Mouse (Mus musculus) CH12.LX (cell line): ENCODE measurements around the gene E130218I03Rik. TPM values are rescaled to one million over a fixed set of nuclear protein-coding genes. Genes with fewer than 3 reads are reported as not detected.

ENCODE experiments used
- DNase-seq: peaks from one replicate; pipeline ENCODE4 v3.0.0-alpha.2; 2013; ENCODE audit errors: extremely low read depth
- H3K27ac ChIP-seq: 2 replicates; pipeline ENCODE4 v1.5.1; 2012; ENCODE audit warnings: low read depth, mild to moderate bottlenecking, control low read depth, moderate library complexity; ENCODE audit not compliant: insufficient read depth
- H3K27me3 ChIP-seq: replicated peaks from 2 replicates; pipeline ENCODE3; 2012; ENCODE audit warnings: inconsistent platforms
- H3K36me3 ChIP-seq, 2 experiments: replicated peaks in 1 of 2; 2 replicates each; pipeline versions ENCODE3 to v1.6.1; 2012; ENCODE audit warnings: inconsistent platforms in 1 of 2, low read length in 1 of 2, mild to moderate bottlenecking in 1 of 2, mixed read lengths in 1 of 2, moderate library complexity in 1 of 2; ENCODE audit not compliant: control insufficient read depth in 1 of 2, insufficient read depth in 1 of 2
- H3K4me1 ChIP-seq, 2 experiments: 2 replicates each; pipeline ENCODE4 v1.6.1; 2012; ENCODE audit warnings: inconsistent platforms in 1 of 2, moderate library complexity in 1 of 2; ENCODE audit not compliant: insufficient read depth in 2 of 2, control insufficient read depth in 1 of 2
- H3K4me2 ChIP-seq: 2 replicates; pipeline ENCODE4 v1.6.1; 2012; ENCODE audit warnings: low read depth, mild to moderate bottlenecking, control low read depth; ENCODE audit not compliant: poor library complexity, insufficient read depth, severe bottlenecking
- H3K4me3 ChIP-seq, 3 experiments: fragments of 150-350 bp in 1 of 3; sonication (generic) in 1 of 3; replicated peaks in 1 of 3; 2 replicates each; pipeline versions ENCODE3 to v1.5.1; 2011 to 2012; ENCODE audit warnings: low read depth in 2 of 3, low read length in 2 of 3, mild to moderate bottlenecking in 2 of 3, moderate library complexity in 2 of 3, control low read depth in 1 of 3, improper control_type of control experiment in 1 of 3, inconsistent platforms in 1 of 3, mixed read lengths in 1 of 3; ENCODE audit not compliant: poor library complexity in 1 of 3
- H3K79me2 ChIP-seq: replicated peaks from 2 replicates; pipeline ENCODE4 v1.6.1; 2012; ENCODE audit warnings: mild to moderate bottlenecking, moderate library complexity; ENCODE audit not compliant: control insufficient read depth, poor library complexity, insufficient read depth, severe bottlenecking; ENCODE audit errors: extremely low read depth
- H3K9ac ChIP-seq: 2 replicates; pipeline ENCODE4 v1.6.1; 2012; ENCODE audit warnings: low read depth, mild to moderate bottlenecking, control low read depth, moderate library complexity; ENCODE audit not compliant: insufficient read depth
- H3K9me3 ChIP-seq: replicated peaks from 2 replicates; pipeline ENCODE3; 2012; ENCODE audit warnings: low read length, inconsistent platforms, mixed read lengths
- CTCF ChIP-seq, 2 experiments: IDR thresholded peaks in 1 of 2; conservative IDR thresholded peaks in 1 of 2; 2 replicates each; pipeline ENCODE4 v1.5.1; 2011 to 2012; ENCODE audit warnings: low read depth in 2 of 2, low read length in 2 of 2, improper control_type of control experiment in 1 of 2, inconsistent platforms in 1 of 2, mild to moderate bottlenecking in 1 of 2, moderate library complexity in 1 of 2
- E2F4 ChIP-seq: IDR thresholded peaks from 2 replicates; pipeline ENCODE4 v1.6.1; 2011; ENCODE audit warnings: low read depth, low read length, improper control_type of control experiment; ENCODE audit not compliant: insufficient replicate concordance
- ETS1 ChIP-seq: conservative IDR thresholded peaks from 2 replicates; pipeline ENCODE4 v1.6.1; 2012; ENCODE audit warnings: low read depth, mild to moderate bottlenecking, inconsistent platforms, low read length, improper control_type of control experiment, moderate library complexity
- GABPA ChIP-seq: IDR thresholded peaks from 2 replicates; pipeline ENCODE4 v1.6.1; 2012; ENCODE audit warnings: low read depth, low read length, improper control_type of control experiment, inconsistent platforms; ENCODE audit not compliant: insufficient replicate concordance
- HCFC1 ChIP-seq: IDR thresholded peaks from 2 replicates; pipeline ENCODE4 v1.6.1; 2012; ENCODE audit warnings: low read depth, mild to moderate bottlenecking, inconsistent platforms, low read length, improper control_type of control experiment
- IRF4 ChIP-seq: IDR thresholded peaks from 2 replicates; pipeline ENCODE4 v1.6.1; 2014; ENCODE audit warnings: low read depth, mild to moderate bottlenecking, inconsistent platforms, low read length, improper control_type of control experiment
- JUND ChIP-seq: conservative IDR thresholded peaks from 2 replicates; pipeline ENCODE4 v1.6.1; 2011; ENCODE audit warnings: low read depth, low read length, improper control_type of control experiment
- KAT2A ChIP-seq: IDR thresholded peaks from 2 replicates; pipeline ENCODE4 v1.6.1; 2012; ENCODE audit warnings: low read length, improper control_type of control experiment, inconsistent platforms; ENCODE audit not compliant: insufficient replicate concordance
- MAFK ChIP-seq: IDR thresholded peaks from 2 replicates; pipeline ENCODE4 v1.6.1; 2011; ENCODE audit warnings: low read length, improper control_type of control experiment; ENCODE audit not compliant: insufficient replicate concordance
- MAX ChIP-seq: IDR thresholded peaks from 2 replicates; pipeline ENCODE4 v1.6.1; 2011; ENCODE audit warnings: low read length, improper control_type of control experiment
- MYC ChIP-seq: IDR thresholded peaks from 2 replicates; pipeline ENCODE4 v1.6.1; 2011; ENCODE audit warnings: low read depth, mild to moderate bottlenecking, improper control_type of control experiment, low read length
- NELFE ChIP-seq: IDR thresholded peaks from 2 replicates; pipeline ENCODE4 v1.6.1; 2011; ENCODE audit warnings: low read depth, low read length, improper control_type of control experiment
- NRF1 ChIP-seq: IDR thresholded peaks from 2 replicates; pipeline ENCODE4 v1.6.1; 2014; ENCODE audit warnings: low read depth, mild to moderate bottlenecking, inconsistent platforms, low read length, improper control_type of control experiment, moderate library complexity
- PAX5 ChIP-seq: IDR thresholded peaks from 2 replicates; pipeline ENCODE4 v1.6.1; 2012; ENCODE audit warnings: low read length, inconsistent platforms, mixed read lengths
- POLR2A ChIP-seq: IDR thresholded peaks from 2 replicates; pipeline ENCODE4 v1.6.1; 2011; ENCODE audit warnings: low read depth, mild to moderate bottlenecking, improper control_type of control experiment, low read length
- POLR2AphosphoS2 ChIP-seq: IDR thresholded peaks from 2 replicates; pipeline ENCODE4 v1.6.1; 2011; ENCODE audit warnings: low read depth, low read length, improper control_type of control experiment
- RAD21 ChIP-seq: IDR thresholded peaks from 2 replicates; pipeline ENCODE4 v1.6.1; 2011; ENCODE audit warnings: low read depth, mild to moderate bottlenecking, low read length, improper control_type of control experiment, moderate library complexity
- RCOR1 ChIP-seq: conservative IDR thresholded peaks from 2 replicates; pipeline ENCODE4 v1.6.1; 2012; ENCODE audit warnings: low read depth, mild to moderate bottlenecking, inconsistent platforms, low read length, improper control_type of control experiment
- SMC3 ChIP-seq: IDR thresholded peaks from 2 replicates; pipeline ENCODE4 v1.6.1; 2011; ENCODE audit warnings: low read depth, low read length, improper control_type of control experiment
- TBP ChIP-seq: conservative IDR thresholded peaks from 2 replicates; pipeline ENCODE4 v1.6.1; 2011; ENCODE audit warnings: low read depth, low read length, improper control_type of control experiment
- USF1 ChIP-seq: IDR thresholded peaks from 2 replicates; pipeline ENCODE4 v1.6.1; 2014; ENCODE audit warnings: low read depth, mild to moderate bottlenecking, inconsistent platforms, low read length, improper control_type of control experiment
- USF2 ChIP-seq: conservative IDR thresholded peaks from 2 replicates; pipeline ENCODE4 v1.6.1; 2011; ENCODE audit warnings: low read depth, low read length, improper control_type of control experiment
- ZKSCAN1 ChIP-seq: IDR thresholded peaks from 2 replicates; pipeline ENCODE4 v1.6.1; 2012; ENCODE audit warnings: low read depth, inconsistent platforms, low read length, improper control_type of control experiment, borderline replicate concordance
- ZMIZ1 ChIP-seq: IDR thresholded peaks from 2 replicates; pipeline ENCODE4 v1.6.1; 2012; ENCODE audit warnings: low read depth, mild to moderate bottlenecking, inconsistent platforms, low read length, improper control_type of control experiment
- dilution Hi-C: fragments of 300-500 bp; cut with MboI; formaldehyde crosslinking; loops from 2 replicates; pipeline ENCODE4 v1.14.3; 2020; ENCODE audit warnings: low sequenced_read_pairs; ENCODE audit not compliant: extremely low pct_unique_long_range_greater_than_20kb, extremely low pct_ligation_motif_present
- in situ Hi-C: fragments of 300-500 bp; cut with MboI; formaldehyde crosslinking; loops from 3 replicates; pipeline ENCODE4 v1.14.3; 2019; ENCODE audit warnings: low sequenced_read_pairs, low pct_ligation_motif_present, low pct_unique_long_range_greater_than_20kb, mixed read lengths
- polyA plus RNA-seq: library from polyadenylated mRNA; unstranded; fragments of >175 nt; gene quantifications from 2 replicates; pipeline ENCODE4 v1.2.1, GENCODE M21; 2012; ENCODE audit warnings: low read depth; ENCODE audit not compliant: insufficient read length
- total RNA-seq, 2 experiments: library from RNA; depleted of rRNA; stranded (reverse); fragments of 300-350 nt in 1 of 2; fragments of >200 nt in 1 of 2; gene quantifications; 2 replicates each; pipeline ENCODE4 v1.2.3; 2012 to 2014

E130218I03Rik gene
- total and polyA plus RNA-seq, 3 experiments: 1.6 to 2.9 TPM; not detected in 1

GRCm38 (mm10) chr4:134292067-134292466 is 48.6 kb downstream of the E130218I03Rik start:
- Histone ChIP-seq H3K4me2 (no peak overlapping the region), H3K9me3 (peaks cover 3% of the 10 kb centered on the region)
- in situ Hi-C loops: no loop called here
- TF ChIP-seq USF2 (no peak), RAD21 (peak; percentile 51), MAX (no peak), TBP (no peak), NELFE (no peak), PAX5 (no peak), KAT2A (no peak), E2F4 (no peak), ZKSCAN1 (no peak), POLR2AphosphoS2 (no peak), GABPA (no peak), NRF1 (no peak), MYC (no peak), MAFK (no peak), HCFC1 (no peak), CTCF (conservative IDR thresholded peaks at IDR 0.05 in 1 of 2, IDR thresholded peaks at IDR 0.05 in 1 of 2; ENCODE audit: low read depth in 2 of 2, low read length in 2 of 2) (peak; percentile 59 to 66), POLR2A (no peak), ETS1 (no peak), JUND (no peak), ZMIZ1 (no peak), USF1 (no peak), IRF4 (no peak), SMC3 (peak; percentile 60), RCOR1 (no peak)
- TF ChIP-seq, all 38 proteins: peak for 3
- no peak overlapping the region for H3K4me3 ChIP-seq
- H3K36me3 ChIP-seq: no peaks in the 10 kb centered on the region
- peaks cover 0 to 10% of the 10 kb centered on the region in 2 experiments; a peak in 2 of 4 replicates for H3K4me1 ChIP-seq
- H3K9ac ChIP-seq: no peak overlapping the region
- dilution Hi-C loops: no loop called here
- no peaks in the 10 kb centered on the region for H3K79me2 ChIP-seq
- DNase-seq: peak; percentile 74
- H3K27ac ChIP-seq: no peak overlapping the region
- H3K27me3 ChIP-seq: peaks cover 10% of the 10 kb centered on the region
